Mouse (Mus musculus) heart, postnatal 14 days (tissue): ENCODE data around the gene Catsper3. TPM values are rescaled to one million over a fixed set of nuclear protein-coding genes. Genes with fewer than 3 reads are reported as not detected.

ENCODE experiments used
- DNase-seq, 2 experiments: peaks; one replicate each; pipeline ENCODE4 v3.0.0; 2021 to 2022
- intact Hi-C: fragments of 180-260 bp; cut with DNase I; formaldehyde crosslinking; loops from one replicate; pipeline ENCODE4 v1.15.1; 2025
- total RNA-seq, 2 experiments: library from RNA; stranded (reverse); gene quantifications; 2 replicates each; pipeline ENCODE4 v1.2.3; 2021

Gene Catsper3
- total RNA-seq, 2 experiments from 2014 or later: 0.22 TPM; not detected in 1

GRCm38 (mm10) chr13:55847805-55848204 is 63.4 kb downstream of the Catsper3 start:
- DNase-seq: no peak
- intact Hi-C loops: no loop called here

GRCm38 (mm10) chr13:55848604-55849190 is 64.3 kb downstream of the Catsper3 start:
- intact Hi-C loops: no loop called here
- DNase-seq: no peak

- intact Hi-C loops: no loop called here
- no peak for DNase-seq
Measured at GRCm38 (mm10) chr13:55850726-55851125, 66.4 kb downstream of the Catsper3 start.

- intact Hi-C loops: no loop called here
- no peak for DNase-seq
Measured at GRCm38 (mm10) chr13:55852205-55852604, 67.8 kb downstream of the Catsper3 start.

- intact Hi-C loops: no loop called here
- peak; percentile 35 to 48 for DNase-seq
Measured at GRCm38 (mm10) chr13:55855793-55856192, 71.4 kb downstream of the Catsper3 start.

GRCm38 (mm10) chr13:55858463-55858862 is 74.1 kb downstream of the Catsper3 start:
- no peak for DNase-seq
- intact Hi-C loops: no loop called here

Other genes with a start within 250 kb of the Catsper3 start
- gene Ddx41, start 247.9 kb upstream of the Catsper3 start, total RNA-seq: 10 to 100 TPM; 14.4 to 14.8 TPM
- 10 to 100 TPM; 24.8 to 26.9 TPM for gene Fam193b, start 213.4 kb upstream of the Catsper3 start, total RNA-seq
- gene Tmed9, start 210.8 kb upstream of the Catsper3 start, total RNA-seq: 10 to 100 TPM; 83.3 to 89.3 TPM
- 10 to 100 TPM; 10.0 to 11.4 TPM for gene B4galt7, start 184.7 kb upstream of the Catsper3 start, total RNA-seq
- 10 to 100 TPM; 13.9 to 14.1 TPM for gene Caml, start 161.6 kb upstream of the Catsper3 start, total RNA-seq
- 10 to 100 TPM; 26.0 TPM for gene Ddx46, start 149.5 kb upstream of the Catsper3 start, total RNA-seq
- gene B230219D22Rik, start 91.4 kb upstream of the Catsper3 start, total RNA-seq: 10 to 100 TPM; 49.7 to 52.5 TPM
- gene Txndc15, start 69.9 kb upstream of the Catsper3 start, total RNA-seq: 10 to 100 TPM; 36.2 to 37.3 TPM
- gene Pcbd2, start 57.2 kb upstream of the Catsper3 start, total RNA-seq: 10 to 100 TPM; 36.3 to 37.4 TPM
- not detected for gene Pitx1, start 51.6 kb downstream of the Catsper3 start, total RNA-seq